Mouse (Mus musculus) liver, adult 2 months (tissue): Measurements from ENCODE around the gene E2f1. TPM values are rescaled to one million over a fixed set of nuclear protein-coding genes. Genes with fewer than 3 reads are reported as not detected.
A peak's percentile ranks its signal among the peaks of the same experiment; 100 is the strongest.

ENCODE experiments used
- DNase-seq: peaks from one replicate; pipeline ENCODE4 v3.0.0-alpha.2; 2011; ENCODE audit warnings: low read depth, low spot score; ENCODE audit errors: extremely low read depth
- H3K27ac ChIP-seq: fragments of 200-500 bp; replicated peaks from 2 replicates; pipeline ENCODE4 v1.5.1; 2012; ENCODE audit warnings: low read depth, mild to moderate bottlenecking, control low read depth, inconsistent platforms, low read length; ENCODE audit not compliant: insufficient read depth
- H3K27me3 ChIP-seq: fragments of 200-500 bp; 2 replicates; pipeline ENCODE4 v1.6.1; 2012; ENCODE audit warnings: mild to moderate bottlenecking, moderate library complexity, low read length, inconsistent platforms; ENCODE audit not compliant: control insufficient read depth, insufficient read depth
- H3K36me3 ChIP-seq: fragments of 200-500 bp; 2 replicates; pipeline ENCODE4 v1.6.1; 2012; ENCODE audit warnings: low read length, inconsistent platforms; ENCODE audit not compliant: control insufficient read depth, insufficient read depth
- H3K4me1 ChIP-seq: fragments of 200-500 bp; 2 replicates; pipeline ENCODE4 v1.6.1; 2011; ENCODE audit warnings: low read length; ENCODE audit not compliant: control insufficient read depth, insufficient read depth
- H3K4me3 ChIP-seq: fragments of 200-500 bp; 2 replicates; pipeline ENCODE4 v1.5.1; 2011; ENCODE audit warnings: low read depth, mild to moderate bottlenecking, control low read depth, low read length, moderate library complexity; ENCODE audit not compliant: insufficient read depth
- H3K79me2 ChIP-seq: fragments of 200-500 bp; 2 replicates; pipeline ENCODE4 v1.6.1; 2012; ENCODE audit warnings: inconsistent platforms, mild to moderate bottlenecking, low read length, moderate library complexity; ENCODE audit not compliant: control insufficient read depth, insufficient read depth
- H3K9ac ChIP-seq: fragments of 200-500 bp; 2 replicates; pipeline ENCODE4 v1.6.1; 2012; ENCODE audit warnings: low read depth, mild to moderate bottlenecking, control low read depth, inconsistent platforms, low read length
- CTCF ChIP-seq: fragments of 200-500 bp; IDR thresholded peaks from 2 replicates; pipeline ENCODE4 v1.5.1; 2011; ENCODE audit warnings: low read depth, low read length, control low read depth
- POLR2A ChIP-seq: fragments of 200-500 bp; IDR thresholded peaks from 2 replicates; pipeline ENCODE4 v1.6.1; 2011; ENCODE audit warnings: low read length, control low read depth; ENCODE audit not compliant: insufficient read depth; ENCODE audit errors: extremely low read depth
- WGBS: fragments of 180-500 bp; shearing (Covaris S2); methylation state at CpG from one replicate; pipeline ENCODE4 v1.1.7; 2018; 5-methylcytosine and 5-hydroxymethylcytosine counted together
- polyA plus RNA-seq: library from polyadenylated mRNA; depleted of rRNA; stranded (reverse); fragments of >200 nt; gene quantifications from 2 replicates; pipeline ENCODE4 v1.2.3, GENCODE M21; 2012
- total RNA-seq: library from RNA; depleted of rRNA; stranded (reverse); fragments of >200 nt; gene quantifications from 2 replicates; pipeline ENCODE4 v1.2.3, GENCODE M21; 2014

Gene E2f1
- total and polyA plus RNA-seq, 2 experiments, result 1.1 to 2.4 TPM

- Histone ChIP-seq H3K79me2 (no peaks in the 10 kb centered on the region), H3K27me3 (peaks cover 9% of the 10 kb centered on the region), H3K36me3 (no peaks in the 10 kb centered on the region), H3K4me3 (peak overlapping the region; percentile 37; the same call in 1 of the 2 replicates), H3K27ac (no peak overlapping the region), H3K9ac (no peak overlapping the region), H3K4me1 (peaks cover 5% of the 10 kb centered on the region)
- TF ChIP-seq CTCF (peak; percentile 86), POLR2A (no peak)
- peak; percentile 58 for DNase-seq
- WGBS, result 17% methylated on average over 27 of the region's 27 CpGs
These were observed 17.2 kb downstream of the E2f1 start for GRCm38 (mm10) chr2:154552424-154552907.

GRCm38 (mm10) chr2:154551927-154552326 is 17.8 kb downstream of the E2f1 start:
- 48% methylated on average over 21 of the region's 21 CpGs for WGBS
- DNase-seq, result no peak
- no peak for TF ChIP-seq POLR2A
- no peak for TF ChIP-seq CTCF
- H3K79me2 ChIP-seq, result no peaks in the 10 kb centered on the region
- no peak overlapping the region for H3K9ac ChIP-seq
- no peaks in the 10 kb centered on the region for H3K36me3 ChIP-seq
- no peak overlapping the region for H3K27ac ChIP-seq
- H3K4me3 ChIP-seq, result no peak overlapping the region; the same call in 1 of the 2 replicates
- peaks cover 9% of the 10 kb centered on the region for H3K27me3 ChIP-seq
- H3K4me1 ChIP-seq, result peaks cover 5% of the 10 kb centered on the region

- peaks cover 5% of the 10 kb centered on the region for H3K4me1 ChIP-seq
- H3K9ac ChIP-seq, result no peak within 1 kb of the TSS
- 90% methylated on average over 4 of the region's 4 CpGs for WGBS
- H3K4me3 ChIP-seq, result peak within 1 kb of the TSS; percentile 37; the same call in 1 of the 2 replicates
- H3K27ac ChIP-seq, result no peak within 1 kb of the TSS
- no peaks in the 10 kb centered on the region for H3K36me3 ChIP-seq
- H3K79me2 ChIP-seq, result no peaks in the 10 kb centered on the region
- no peak for DNase-seq
- TF ChIP-seq CTCF (no peak), POLR2A (no peak)
- H3K27me3 ChIP-seq, result peaks cover 9% of the 10 kb centered on the region
These were observed 18.2 kb downstream of the E2f1 start, which contains the start of gene Actl10 for GRCm38 (mm10) chr2:154551476-154551875. Gene Actl10, plus strand, starts transcription at chr2:154551776.

- Histone ChIP-seq H3K9ac (no peak overlapping the region), H3K4me3 (no peak overlapping the region), H3K27me3 (peaks cover 9% of the 10 kb centered on the region), H3K36me3 (no peaks in the 10 kb centered on the region), H3K79me2 (no peaks in the 10 kb centered on the region), H3K27ac (no peak overlapping the region), H3K4me1 (peaks cover 5% of the 10 kb centered on the region)
- WGBS, result 81% methylated on average over 2 of the region's 2 CpGs
- TF ChIP-seq POLR2A (no peak), CTCF (no peak)
- DNase-seq, result no peak
These were observed 18.8 kb downstream of the E2f1 start for GRCm38 (mm10) chr2:154550937-154551336.

- H3K4me1 ChIP-seq, result peaks cover 5% of the 10 kb centered on the region
- H3K4me3 ChIP-seq, result peak overlapping the region; percentile 49; the same call in 1 of the 2 replicates
- H3K27me3 ChIP-seq, result peaks cover 9% of the 10 kb centered on the region
- TF ChIP-seq POLR2A, result no peak
- TF ChIP-seq CTCF, result no peak
- no peak overlapping the region for H3K27ac ChIP-seq
- H3K79me2 ChIP-seq, result no peaks in the 10 kb centered on the region
- no peaks in the 10 kb centered on the region for H3K36me3 ChIP-seq
- WGBS, result 16% methylated on average over 20 of the region's 20 CpGs
- no peak overlapping the region; the same call in 1 of the 2 replicates for H3K9ac ChIP-seq
- DNase-seq, result no peak
These were observed 19.9 kb downstream of the E2f1 start for GRCm38 (mm10) chr2:154549886-154550189.

GRCm38 (mm10) chr2:154549127-154549885 is 20.4 kb downstream of the E2f1 start:
- Histone ChIP-seq H3K79me2 (no peaks in the 10 kb centered on the region), H3K27me3 (peaks cover 9% of the 10 kb centered on the region), H3K4me1 (peaks cover 5% of the 10 kb centered on the region), H3K27ac (no peak overlapping the region), H3K36me3 (no peaks in the 10 kb centered on the region), H3K9ac (peak overlapping the region; percentile 47), H3K4me3 (peak overlapping the region; percentile 49; the same call in 1 of the 2 replicates)
- peak; percentile 20 for DNase-seq
- TF ChIP-seq POLR2A (no peak), CTCF (no peak)
- WGBS, result 5% methylated on average over 48 of the region's 48 CpGs
